Mouse (Mus musculus) embryo, embryonic 10.5 days (tissue): ENCODE measurements around the gene Aknad1.

ENCODE experiments used
- DNase-seq: peaks from one replicate; pipeline ENCODE4 v3.0.0-alpha.2; 2015; ENCODE audit warnings: low spot score

The Aknad1 gene

DNA sequence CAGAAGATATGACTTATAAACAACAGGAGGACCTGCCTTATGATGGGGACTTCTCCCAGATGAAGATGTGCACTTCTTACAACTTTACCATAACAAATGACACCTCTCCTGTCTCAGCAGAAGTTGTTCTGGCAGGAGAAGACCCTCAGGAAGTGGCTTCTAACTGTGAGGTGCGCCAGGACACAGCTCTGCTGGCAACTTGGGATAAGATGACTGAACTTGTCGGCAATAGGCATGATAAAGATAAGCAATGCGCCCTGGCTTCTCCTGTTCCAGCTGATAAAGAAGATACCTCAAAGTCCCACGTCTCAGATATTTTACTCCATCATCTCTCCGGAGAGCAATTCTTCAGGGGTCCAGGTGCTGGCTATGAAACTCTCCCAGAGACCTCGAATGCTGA lies 12.2 kb downstream of the Aknad1 start:
- DNase-seq = no peak

DNA sequence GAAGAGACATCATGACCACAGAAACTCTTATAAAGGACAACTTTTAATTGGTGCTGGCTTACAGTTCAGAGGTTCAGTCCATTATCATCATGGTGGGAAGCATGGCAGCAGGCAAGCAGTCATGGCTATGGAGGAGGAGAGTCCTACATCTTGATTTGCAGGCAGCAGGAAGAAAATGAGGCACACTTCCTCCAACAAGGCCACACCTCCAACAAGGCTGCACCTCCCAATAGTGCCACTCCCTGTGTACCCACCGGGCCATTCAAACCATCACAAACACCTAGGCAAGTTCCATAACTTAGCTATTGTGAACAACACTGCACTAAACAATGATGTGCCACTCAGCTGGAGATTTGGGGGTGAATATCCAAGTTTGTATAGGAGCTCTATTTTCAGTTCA lies 15.1 kb downstream of the Aknad1 start:
- DNase-seq = no peak

DNA sequence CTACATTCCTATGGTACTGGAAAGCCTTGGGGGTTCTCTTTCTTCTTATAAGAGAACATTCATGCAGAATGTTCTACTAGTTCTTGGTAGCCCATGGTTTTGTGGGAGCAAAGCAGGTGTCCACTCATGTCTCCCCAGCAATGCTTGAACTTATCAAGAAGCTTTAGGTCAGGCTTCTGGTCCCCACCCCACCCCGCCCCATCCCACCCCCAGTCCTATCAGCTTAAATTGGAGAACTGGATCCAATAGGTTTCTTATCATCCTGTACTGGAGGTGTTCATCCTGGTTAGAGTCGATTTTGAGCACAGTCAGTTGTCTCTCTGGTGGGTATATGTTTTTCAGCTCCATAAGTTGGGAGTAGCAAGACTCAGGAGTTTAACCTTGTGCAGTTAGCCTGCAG lies 16.1 kb downstream of the Aknad1 start:
- DNase-seq = no peak

DNA sequence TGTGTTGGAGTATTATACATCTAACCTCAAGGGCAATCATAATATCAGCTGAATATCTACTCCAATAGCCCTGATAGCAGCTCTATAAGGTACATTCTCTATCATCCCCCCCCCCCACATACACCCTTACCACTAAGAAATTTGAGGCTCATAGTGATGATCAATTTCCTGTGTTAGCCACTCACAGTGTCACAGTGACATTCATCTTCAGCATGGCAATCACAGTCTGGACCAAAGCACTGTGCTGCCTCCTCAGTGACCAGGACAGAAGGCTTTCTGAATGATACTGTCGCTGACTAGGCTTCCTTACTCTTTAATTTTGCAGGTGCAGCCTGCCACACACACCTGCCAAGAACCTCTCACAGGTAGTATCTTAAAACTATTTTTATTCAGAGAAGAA lies 16.7 kb downstream of the Aknad1 start:
- no peak for DNase-seq

DNA sequence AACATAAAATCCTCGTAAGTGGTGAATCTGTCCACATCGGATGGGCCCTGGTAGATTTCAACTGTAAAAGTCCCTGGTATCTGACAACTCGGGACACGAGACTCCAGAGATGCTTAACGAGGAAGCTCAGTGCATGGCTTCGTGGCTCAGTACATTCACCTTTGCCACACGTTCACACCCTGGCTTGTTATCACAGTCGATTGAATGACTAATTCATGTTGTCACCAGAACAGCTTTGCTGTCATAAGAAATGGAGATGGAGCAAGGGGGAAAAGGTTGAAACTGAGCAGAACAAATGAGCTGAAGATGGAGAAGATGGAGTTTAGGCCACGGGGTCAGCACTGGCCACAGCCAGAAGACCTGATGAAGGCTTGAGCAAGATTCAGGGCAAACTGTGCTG lies 18.1 kb downstream of the Aknad1 start:
- DNase-seq = no peak

DNA sequence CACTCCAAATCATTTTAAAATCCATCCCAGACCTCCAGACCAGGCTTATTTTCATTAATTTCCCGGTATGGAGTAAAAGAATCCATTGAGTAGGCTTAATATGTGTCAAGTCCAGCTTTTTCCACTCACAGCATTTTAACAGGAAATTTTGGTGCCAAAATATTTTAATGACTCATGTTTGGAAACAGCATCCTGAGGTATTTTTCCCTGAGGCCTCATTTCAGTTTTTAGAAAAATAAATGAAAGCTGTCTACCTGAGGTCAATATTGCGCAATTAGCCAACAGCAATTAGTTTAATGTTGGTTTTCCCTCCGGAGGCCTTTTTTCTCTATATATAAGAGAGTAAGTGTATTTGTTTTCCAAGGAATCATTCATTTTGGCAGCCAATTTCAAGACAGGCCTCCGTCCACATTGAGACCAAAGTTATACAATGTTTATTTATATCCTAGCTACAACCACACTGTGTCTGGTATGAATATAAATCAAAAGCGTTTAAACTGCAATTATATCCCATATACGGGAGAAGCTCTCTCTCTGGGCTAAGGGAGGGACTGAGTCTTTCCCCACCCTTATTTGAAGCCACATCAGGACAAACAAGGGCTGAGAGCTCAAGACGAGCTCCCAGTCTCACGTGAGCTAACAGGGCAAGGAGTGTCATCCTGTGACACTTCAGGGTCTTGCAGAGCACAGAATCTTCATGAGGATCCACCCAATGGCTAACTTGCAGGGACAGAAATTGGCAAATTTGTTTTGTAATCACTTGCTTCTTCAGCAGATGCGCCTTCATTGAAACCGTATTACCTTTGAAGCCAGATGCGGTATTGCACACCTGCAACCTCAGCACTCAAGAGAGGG lies 20.3 kb downstream of the Aknad1 start:
- DNase-seq = no peak

DNA sequence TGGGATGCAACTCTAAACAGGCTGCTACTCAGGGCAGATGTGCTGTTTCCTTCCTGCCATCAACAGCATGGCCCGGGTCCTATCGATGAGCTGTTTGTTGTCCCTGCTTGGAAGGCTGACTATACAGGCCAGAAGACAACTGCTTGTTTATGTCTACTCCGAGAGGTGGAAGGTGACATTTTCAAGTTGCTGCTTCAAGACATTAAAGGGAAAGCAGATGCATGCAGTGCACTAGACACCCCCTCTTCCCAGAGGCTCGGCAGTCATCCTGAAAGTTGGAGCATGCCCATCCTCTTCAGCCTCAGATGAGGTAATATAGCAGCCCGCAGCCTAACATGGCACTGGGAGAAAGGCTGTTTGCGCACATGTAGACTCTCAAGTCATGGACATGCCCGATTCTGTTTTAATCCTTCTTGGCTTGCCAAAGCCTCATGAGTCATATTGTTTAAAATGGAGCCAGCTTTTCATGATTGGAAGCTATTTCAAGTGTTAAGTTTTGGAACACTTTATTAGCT lies 23.2 kb downstream of the Aknad1 start:
- DNase-seq = no peak

DNA sequence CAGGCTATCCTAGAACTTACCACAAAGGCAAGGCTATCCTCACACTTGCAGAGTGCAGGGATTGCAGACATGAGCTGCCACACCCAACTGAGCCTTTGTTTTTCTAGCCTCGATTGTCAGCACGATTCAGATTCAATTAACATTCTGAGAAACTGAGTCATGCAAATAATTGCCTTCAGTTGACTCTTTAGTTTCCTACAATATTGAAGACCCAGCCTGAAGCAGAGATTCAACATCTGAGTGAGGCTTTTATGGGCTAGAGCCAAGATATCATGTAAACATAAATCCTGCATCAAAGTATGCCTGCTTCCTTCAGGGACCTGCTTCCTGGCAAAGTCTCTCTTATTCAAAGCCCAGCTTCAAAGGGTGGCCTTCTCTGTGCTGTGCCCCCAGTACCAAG lies 24.2 kb downstream of the Aknad1 start:
- no peak for DNase-seq

DNA sequence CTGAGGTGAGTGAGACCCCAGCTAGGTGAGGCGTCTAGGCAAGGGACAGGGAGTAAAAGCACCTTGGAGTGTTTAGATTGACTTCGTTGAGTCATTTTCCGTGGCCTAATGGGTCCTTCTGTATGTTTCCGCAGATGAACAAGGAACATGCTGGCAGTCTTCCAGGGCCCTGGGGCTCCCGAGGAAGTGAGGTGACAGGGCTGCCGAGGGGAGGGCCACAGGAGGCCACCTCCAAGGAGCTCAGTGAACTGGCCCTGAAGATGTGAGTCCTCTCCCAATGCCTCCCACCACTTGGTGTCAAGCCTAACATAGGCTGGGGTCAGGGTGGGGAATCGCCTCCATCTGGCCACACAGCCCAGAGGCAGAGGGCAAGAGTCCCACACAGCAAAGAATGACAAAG lies 25.5 kb downstream of the Aknad1 start:
- no peak for DNase-seq

DNA sequence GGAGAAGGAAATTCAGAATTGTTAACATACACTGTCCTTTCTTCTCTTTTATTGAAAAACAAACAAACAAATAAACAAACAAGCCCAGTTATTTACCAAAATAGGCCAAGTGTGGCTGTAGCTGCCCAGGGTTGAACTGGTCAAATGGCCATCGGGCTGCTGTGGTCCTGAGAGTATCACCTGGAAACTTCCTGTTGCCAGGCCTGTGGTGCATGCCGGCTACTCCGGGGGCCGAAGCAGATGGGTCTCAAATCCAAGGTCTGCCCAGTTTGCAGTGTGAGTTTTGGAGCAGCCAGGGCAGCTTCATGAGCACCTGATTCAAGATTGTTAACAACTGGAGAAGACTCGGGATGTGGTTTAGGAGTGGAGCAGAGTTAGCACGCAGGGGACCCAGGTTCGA lies 26.0 kb downstream of the Aknad1 start:
- DNase-seq = no peak

DNA sequence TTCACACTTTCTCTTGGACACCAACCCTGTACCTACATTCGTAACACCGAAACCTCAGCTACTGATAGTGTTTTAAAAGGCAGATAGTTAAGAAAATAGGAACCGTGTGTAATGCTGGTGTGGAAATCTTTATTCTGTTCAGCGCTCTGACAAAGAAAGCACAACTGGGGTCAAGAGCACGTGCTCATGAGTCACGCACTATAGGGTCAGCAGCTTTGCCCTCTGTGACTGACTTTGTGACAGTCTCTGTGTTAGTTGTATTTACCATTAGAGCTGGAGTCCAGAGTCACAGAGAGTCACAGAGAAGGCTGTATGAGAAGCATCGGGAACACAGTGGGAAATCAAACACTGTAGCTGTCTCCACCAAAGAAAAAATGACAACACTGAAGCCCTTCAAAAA lies 27.5 kb downstream of the Aknad1 start:
- no peak for DNase-seq

DNA sequence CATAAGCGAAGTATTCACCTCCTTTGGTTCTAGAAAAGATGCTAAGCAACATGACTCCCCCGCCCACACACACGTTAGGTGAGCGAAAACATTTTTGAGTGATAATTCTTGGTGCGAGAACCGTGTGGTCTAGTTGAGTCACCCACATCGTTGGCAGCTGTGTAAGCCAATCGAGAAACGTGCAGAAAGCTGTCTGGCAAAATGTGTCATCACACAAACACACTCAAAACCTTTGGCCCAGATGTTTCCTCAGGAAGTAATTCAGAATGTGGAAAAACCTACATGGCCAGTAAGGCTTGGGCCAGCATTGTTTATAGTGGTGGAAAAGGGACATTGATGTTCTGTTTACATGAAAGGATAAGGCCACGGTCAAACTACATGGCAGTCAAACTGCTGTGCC lies 28.0 kb downstream of the Aknad1 start:
- no peak for DNase-seq

DNA sequence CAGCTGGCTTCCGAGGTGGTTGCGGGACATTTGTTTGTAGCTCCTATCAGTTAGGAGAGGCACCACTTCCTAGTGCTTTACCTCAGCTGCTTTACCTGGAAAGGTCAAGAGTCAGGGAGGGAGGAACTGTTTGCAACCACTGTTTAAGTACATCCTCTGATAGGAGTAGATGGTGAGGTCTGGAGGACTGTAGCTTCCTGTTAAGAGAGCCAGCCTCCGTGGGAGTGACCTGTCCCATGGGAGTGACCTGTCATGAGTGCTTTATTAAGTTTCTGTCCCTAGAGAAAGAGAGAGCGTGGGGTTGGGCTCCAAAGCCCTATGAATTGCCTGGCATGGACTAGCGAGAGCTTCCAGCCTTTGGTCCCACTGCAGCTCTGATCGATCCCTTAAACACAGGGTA lies 30.1 kb downstream of the Aknad1 start:
- DNase-seq = no peak

DNA sequence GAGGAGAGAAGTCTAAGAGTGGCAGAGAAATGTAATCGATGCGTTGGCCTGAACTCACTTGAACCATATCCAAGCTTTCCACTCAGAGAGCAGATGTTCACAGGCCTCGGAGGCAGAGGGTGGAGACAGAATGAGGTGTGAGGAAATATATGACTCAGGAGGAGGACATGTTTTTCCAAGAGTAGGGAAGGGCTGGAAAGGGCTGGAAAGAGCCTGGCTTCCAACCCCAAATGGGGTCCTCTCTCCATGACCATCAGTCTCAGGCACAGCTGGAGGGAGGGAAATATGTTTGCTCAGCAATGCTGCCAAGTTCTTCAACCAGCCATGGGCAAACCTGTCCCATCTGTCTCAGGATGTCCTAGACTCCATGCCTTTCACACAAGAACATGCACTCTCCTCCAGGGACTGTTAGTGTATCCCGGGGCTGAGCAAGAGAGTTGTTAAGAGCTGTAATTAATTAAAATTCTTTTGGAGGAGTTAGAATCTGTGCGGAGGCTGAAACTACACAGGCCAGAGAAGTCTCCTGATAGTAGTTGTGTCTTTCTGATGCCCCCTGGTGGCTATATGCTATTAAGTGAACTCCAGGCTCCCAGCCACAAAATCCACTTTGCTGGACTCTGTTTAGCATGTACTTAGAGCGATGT lies 31.4 kb downstream of the Aknad1 start:
- peak; percentile 93 for DNase-seq

DNA sequence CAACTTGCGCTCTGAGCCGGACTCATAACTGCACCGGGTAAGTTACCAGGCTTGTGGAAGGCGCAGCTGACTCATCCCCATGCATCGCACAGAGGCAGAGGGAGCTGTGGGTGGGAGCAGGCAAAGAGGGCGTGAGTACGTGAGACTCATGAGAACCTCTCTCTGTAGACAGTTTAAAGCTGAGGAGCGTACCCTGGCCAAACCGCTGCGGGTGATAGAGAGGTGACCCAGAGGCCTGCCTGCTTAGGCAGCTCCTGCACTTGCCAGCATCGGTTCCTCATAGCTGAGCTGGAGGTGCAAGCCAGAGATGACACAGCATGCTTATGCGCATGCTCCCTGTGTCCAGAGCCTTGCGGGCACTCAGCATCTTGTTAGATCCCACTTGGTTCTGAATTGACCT lies 32.8 kb downstream of the Aknad1 start:
- no peak for DNase-seq

DNA sequence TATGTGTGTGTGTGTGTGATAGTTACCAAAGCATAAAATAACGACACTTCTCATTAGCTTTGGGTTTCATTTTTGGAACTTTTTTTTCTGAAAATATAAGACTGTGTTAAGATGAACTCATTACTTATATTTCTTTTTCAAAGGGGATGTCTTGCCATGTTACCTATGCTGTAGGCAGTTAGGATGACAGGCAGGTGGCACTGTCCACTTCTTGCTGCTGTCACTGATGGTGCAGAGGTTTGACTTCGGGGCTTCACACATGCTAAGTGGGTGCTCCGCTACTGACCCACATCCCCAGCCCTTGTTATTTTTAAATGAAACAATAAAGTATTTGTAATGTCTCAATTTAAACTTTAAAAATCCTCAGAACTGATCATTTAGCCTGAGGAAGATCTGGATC lies 33.4 kb downstream of the Aknad1 start:
- DNase-seq = no peak

DNA sequence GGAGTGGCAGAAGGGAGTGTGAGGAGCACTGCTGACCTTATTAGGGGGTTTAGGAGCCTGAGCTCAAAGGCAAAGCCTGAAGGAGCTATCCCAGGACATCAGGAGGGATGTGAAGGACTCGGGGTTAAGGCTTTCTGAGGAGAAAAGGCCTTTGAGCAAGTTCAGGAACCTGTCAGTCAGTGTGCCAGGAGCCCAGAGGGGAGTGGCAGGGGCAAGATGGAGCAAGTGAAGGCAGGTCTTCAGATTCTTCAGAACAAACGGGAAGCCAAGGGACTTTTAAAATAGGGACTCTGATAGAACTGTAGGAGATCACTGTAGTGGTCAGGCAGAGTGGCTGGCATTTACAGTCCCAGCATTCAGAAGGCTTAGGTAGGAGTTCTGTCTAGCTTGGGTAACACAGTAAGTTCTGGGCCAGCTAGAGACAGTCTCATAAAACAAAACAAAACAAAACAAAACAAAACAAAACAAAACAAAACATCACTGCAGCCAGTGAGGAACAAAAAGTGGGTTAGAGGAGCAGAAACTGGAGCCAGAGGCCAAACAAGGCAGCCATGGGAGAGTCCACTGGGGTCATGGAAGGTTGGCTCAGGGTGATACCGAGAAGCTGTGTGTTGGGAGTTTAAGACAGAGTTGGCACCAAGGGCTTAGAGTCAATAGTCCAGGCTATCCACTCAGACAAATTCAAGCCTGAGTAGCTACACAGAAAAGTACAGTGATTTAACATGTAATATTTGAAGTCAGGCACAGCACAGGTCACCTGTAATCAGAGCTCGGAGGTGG lies 39.5 kb downstream of the Aknad1 start:
- no peak for DNase-seq

DNA sequence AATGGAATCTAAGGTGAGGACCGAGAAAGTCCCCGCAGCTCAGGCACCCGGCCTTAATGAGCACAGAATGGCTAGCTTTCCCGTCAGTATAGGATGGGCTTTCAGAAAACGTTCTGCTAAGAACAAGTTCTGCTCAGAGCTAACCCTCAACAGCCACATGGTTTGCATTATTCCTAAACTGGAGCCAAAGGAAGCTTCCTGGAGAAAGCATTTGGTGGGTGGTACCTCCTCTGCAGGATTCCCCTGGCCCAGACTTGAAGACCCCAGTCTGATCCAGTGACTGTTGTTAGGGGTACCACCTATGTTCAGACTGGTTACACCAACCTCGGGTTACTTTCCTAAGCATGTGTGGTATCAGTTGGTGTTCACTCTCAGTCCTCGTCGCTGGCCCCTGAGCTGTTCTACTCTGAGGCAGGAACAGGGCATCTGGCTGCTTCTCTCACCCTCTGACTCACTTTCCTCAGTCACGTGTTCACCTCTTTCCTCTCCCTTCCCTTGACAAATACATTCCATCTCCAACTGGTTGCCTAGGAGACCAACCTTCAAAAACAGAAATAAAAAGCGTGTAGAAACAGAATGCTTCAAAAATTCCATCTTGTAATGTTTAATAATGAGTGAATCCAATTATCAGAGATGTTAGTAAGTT lies 41.9 kb downstream of the Aknad1 start:
- DNase-seq = peak; percentile 51

DNA sequence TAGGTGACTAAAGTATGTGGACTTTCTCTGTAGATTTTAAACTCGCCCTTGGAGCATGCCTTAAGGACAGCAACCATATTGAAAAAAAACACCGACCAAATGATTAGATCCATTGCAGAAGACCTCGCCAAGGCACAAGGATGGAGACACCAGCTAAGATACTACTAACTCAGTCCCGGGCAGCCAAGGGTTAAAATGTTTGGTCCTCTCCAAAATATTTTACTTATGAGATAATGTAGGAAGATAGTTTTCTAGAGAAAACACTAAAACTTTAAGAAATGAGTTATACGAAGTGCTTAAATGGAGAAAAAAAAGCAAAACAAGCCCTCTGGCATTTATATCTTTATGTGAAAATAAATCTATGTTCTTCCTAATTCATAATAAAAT lies 42.4 kb downstream of the Aknad1 start:
- no peak for DNase-seq

DNA sequence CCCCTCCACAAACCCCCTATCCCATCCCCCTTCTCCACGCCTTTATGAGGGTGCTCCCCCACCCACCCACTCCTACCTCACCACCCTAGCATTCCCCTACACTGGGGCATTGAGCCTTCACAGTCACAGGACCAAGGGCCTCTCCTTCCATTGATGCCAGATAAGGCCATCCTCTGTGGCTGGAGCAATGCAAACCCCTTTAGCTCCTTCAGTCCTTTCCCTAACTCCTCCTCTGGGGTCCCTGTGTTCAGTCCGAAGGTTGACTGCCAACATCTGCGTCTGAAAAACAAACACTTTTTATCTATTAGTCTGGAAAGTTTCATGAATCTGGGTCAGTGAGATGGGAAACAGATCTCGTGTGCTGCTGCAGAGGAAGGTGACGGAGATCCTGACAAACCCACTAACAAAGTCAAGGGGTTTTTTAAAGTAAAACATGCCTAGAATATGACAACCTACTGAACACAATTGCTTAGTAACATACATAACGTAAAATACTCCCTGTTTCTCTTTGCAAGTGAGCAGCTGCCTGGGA lies 43.0 kb downstream of the Aknad1 start:
- DNase-seq = no peak

DNA sequence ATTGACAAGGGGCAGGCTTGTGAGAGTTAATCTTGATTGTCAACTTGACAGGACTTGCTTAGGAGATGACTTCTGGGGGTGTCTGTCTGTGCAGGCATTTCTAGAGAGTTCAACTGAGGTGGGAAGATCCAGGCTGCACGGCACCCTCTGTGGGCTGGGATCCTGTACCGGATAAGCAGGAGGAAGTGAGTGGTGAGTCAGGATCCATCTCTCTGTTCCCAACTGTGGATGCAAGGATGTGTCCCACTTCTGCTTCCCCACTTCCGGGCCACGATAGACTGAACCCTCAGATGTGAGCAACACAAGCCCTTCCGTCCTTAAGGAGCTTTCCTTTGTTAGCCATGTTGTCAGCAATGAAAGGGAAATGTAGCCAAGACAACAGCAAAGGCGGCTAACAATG lies 47.1 kb downstream of the Aknad1 start:
- DNase-seq = no peak
